Mouse (Mus musculus) limb, embryonic 11.5 days (tissue): Measurements from ENCODE around the gene Adipoq. TPM values are rescaled to one million over a fixed set of nuclear protein-coding genes. Genes with fewer than 3 reads are reported as not detected.

ENCODE experiments used
- ATAC-seq: fragments of 200-750 bp; cut with Nextera tagmentation; 2 replicates; pipeline ENCODE4 v1.8.0; 2017; ENCODE audit warnings: low read depth; ENCODE audit not compliant: insufficient number of reproducible peaks, low FRiP score, low TSS enrichment
- DNase-seq: peaks from one replicate; pipeline ENCODE4 v3.0.0-alpha.2; 2015; ENCODE audit warnings: low spot score
- H3K27ac ChIP-seq: fragments of 300-500 bp; sonication (generic); replicated peaks from 2 replicates; pipeline ENCODE4 v1.5.1; 2014; ENCODE audit warnings: low read depth, mild to moderate bottlenecking, low read length
- H3K27me3 ChIP-seq: fragments of 300-500 bp; sonication (generic); 2 replicates; pipeline ENCODE4 v1.6.1; 2014; ENCODE audit warnings: mild to moderate bottlenecking, low read length, mixed read lengths; ENCODE audit not compliant: control insufficient read depth, insufficient read depth
- H3K36me3 ChIP-seq: fragments of 300-500 bp; sonication (generic); 2 replicates; pipeline ENCODE4 v1.6.1; 2014; ENCODE audit warnings: mild to moderate bottlenecking, low read length, moderate library complexity, mixed read lengths; ENCODE audit not compliant: control insufficient read depth, insufficient read depth
- H3K4me1 ChIP-seq: fragments of 300-500 bp; sonication (generic); 2 replicates; pipeline ENCODE4 v1.6.1; 2014; ENCODE audit warnings: low read length, mixed read lengths; ENCODE audit not compliant: control insufficient read depth, insufficient read depth
- H3K4me2 ChIP-seq: fragments of 300-500 bp; sonication (generic); 2 replicates; pipeline ENCODE4 v1.6.1; 2014; ENCODE audit warnings: low read depth, mild to moderate bottlenecking, moderate library complexity; ENCODE audit not compliant: severe bottlenecking
- H3K4me3 ChIP-seq: fragments of 300-500 bp; sonication (generic); 2 replicates; pipeline ENCODE4 v1.5.1; 2014; ENCODE audit warnings: low read depth, low read length
- H3K9ac ChIP-seq: fragments of 300-500 bp; sonication (generic); 2 replicates; pipeline ENCODE4 v1.6.1; 2014; ENCODE audit warnings: mild to moderate bottlenecking, low read length
- H3K9me3 ChIP-seq: fragments of 300-500 bp; sonication (generic); 2 replicates; pipeline ENCODE4 v1.6.1; 2016; ENCODE audit warnings: low read length; ENCODE audit not compliant: control insufficient read depth
- WGBS: fragments of 180-500 bp; shearing (Covaris S2); extraction: QIAGEN DNeasy Blood & Tissue Kit; methylation state at CpG from one replicate; pipeline ENCODE4 v1.1.7; 2014; 5-methylcytosine and 5-hydroxymethylcytosine counted together
- polyA plus RNA-seq: library from polyadenylated mRNA; unstranded; fragments of >200 nt; fragmentation: Nextera tagmentation; extraction: Ambion mirVana; gene quantifications from 2 replicates; pipeline ENCODE4 v1.2.1, GENCODE M21; 2014

The Adipoq gene
- polyA plus RNA-seq, 1 experiment from 2014 or later: not detected

GRCm38 (mm10) chr16:23124398-23124797, 21.9 kb upstream of the Adipoq start:
- H3K9ac ChIP-seq: no peak overlapping the region
- H3K27ac ChIP-seq: no peak overlapping the region
- 93% methylated on average over 4 of the region's 4 CpGs for WGBS
- no peak overlapping the region for H3K4me2 ChIP-seq
- no peak overlapping the region for H3K4me3 ChIP-seq
- no peaks in the 10 kb centered on the region for H3K27me3 ChIP-seq
- ATAC-seq: no peak
- H3K36me3 ChIP-seq: peaks cover 5% of the 10 kb centered on the region
- 0 out of 2 replicates have a peak, but pooled peaks cover 3% of the 10 kb centered on the region for H3K4me1 ChIP-seq
- no peak for DNase-seq
- no peaks in the 10 kb centered on the region for H3K9me3 ChIP-seq

- H3K27ac ChIP-seq: peak overlapping the region; percentile 88
- no peaks in the 10 kb centered on the region for H3K9me3 ChIP-seq
- H3K27me3 ChIP-seq: no peaks in the 10 kb centered on the region
- ATAC-seq: no peak; the same call in 1 of the 2 replicates
- WGBS: 0% methylated on average over 4 of the region's 4 CpGs
- H3K4me2 ChIP-seq: peak overlapping the region; percentile 58
- DNase-seq: no peak
- peaks cover 5% of the 10 kb centered on the region for H3K36me3 ChIP-seq
- 0 out of 2 replicates have a peak, but pooled peaks cover 3% of the 10 kb centered on the region for H3K4me1 ChIP-seq
- peak overlapping the region; percentile 88 for H3K9ac ChIP-seq
- H3K4me3 ChIP-seq: peak overlapping the region; percentile 66
These were observed 19.0 kb upstream of the Adipoq start for GRCm38 (mm10) chr16:23127311-23127672.

GRCm38 (mm10) chr16:23127673-23128375, 18.5 kb upstream of the Adipoq start, which contains the start of gene Rfc4:
Gene Rfc4, minus strand, starts transcription at chr16:23127737.
- H3K36me3 ChIP-seq: peaks cover 5% of the 10 kb centered on the region
- WGBS: under 1% methylated on average over 51 of the region's 51 CpGs
- H3K4me2 ChIP-seq: peak within 1 kb of the TSS; percentile 58
- H3K4me3 ChIP-seq: peak within 1 kb of the TSS; percentile 66
- peak within 1 kb of the TSS; percentile 88 for H3K27ac ChIP-seq
- ATAC-seq (peak; percentile 90), DNase-seq (peak; percentile 94)
- H3K27me3 ChIP-seq: no peaks in the 10 kb centered on the region
- H3K9me3 ChIP-seq: no peaks in the 10 kb centered on the region
- peak within 1 kb of the TSS; percentile 88 for H3K9ac ChIP-seq
- 0 out of 2 replicates have a peak, but pooled peaks cover 3% of the 10 kb centered on the region for H3K4me1 ChIP-seq

GRCm38 (mm10) chr16:23130303-23130702, 16.0 kb upstream of the Adipoq start:
- no peak overlapping the region for H3K4me3 ChIP-seq
- H3K36me3 ChIP-seq: no peaks in the 10 kb centered on the region
- WGBS: 94% methylated on average over 3 of the region's 3 CpGs
- H3K4me2 ChIP-seq: no peak overlapping the region
- no peak overlapping the region for H3K27ac ChIP-seq
- H3K9me3 ChIP-seq: no peaks in the 10 kb centered on the region
- DNase-seq (no peak), ATAC-seq (no peak)
- H3K4me1 ChIP-seq: 0 out of 2 replicates have a peak, but pooled peaks cover 3% of the 10 kb centered on the region
- no peaks in the 10 kb centered on the region for H3K27me3 ChIP-seq
- no peak overlapping the region for H3K9ac ChIP-seq

- ATAC-seq (no peak), DNase-seq (no peak)
- Histone ChIP-seq H3K36me3 (no peaks in the 10 kb centered on the region), H3K9me3 (no peaks in the 10 kb centered on the region), H3K27me3 (no peaks in the 10 kb centered on the region), H3K9ac (no peak overlapping the region), H3K4me3 (no peak overlapping the region), H3K27ac (no peak overlapping the region), H3K4me1 (0 out of 2 replicates have a peak, but pooled peaks cover 3% of the 10 kb centered on the region), H3K4me2 (no peak overlapping the region)
- WGBS: 94% methylated on average over 1 of the region's 1 CpGs
These were observed 14.0 kb upstream of the Adipoq start for GRCm38 (mm10) chr16:23132336-23132735.

- Histone ChIP-seq H3K4me3 (no peak overlapping the region), H3K27me3 (no peaks in the 10 kb centered on the region), H3K27ac (no peak overlapping the region), H3K4me2 (no peak overlapping the region), H3K9ac (no peak overlapping the region), H3K4me1 (no peaks in the 10 kb centered on the region), H3K9me3 (no peaks in the 10 kb centered on the region), H3K36me3 (no peaks in the 10 kb centered on the region)
- 22% methylated on average over 11 of the region's 11 CpGs for WGBS
- ATAC-seq (no peak), DNase-seq (no peak)
These were observed 10.8 kb upstream of the Adipoq start for GRCm38 (mm10) chr16:23135421-23136149.

GRCm38 (mm10) chr16:23136406-23136970, 9.8 kb upstream of the Adipoq start:
- ATAC-seq (no peak), DNase-seq (no peak)
- Histone ChIP-seq H3K4me1 (no peaks in the 10 kb centered on the region), H3K27me3 (no peaks in the 10 kb centered on the region), H3K36me3 (no peaks in the 10 kb centered on the region), H3K4me2 (no peak overlapping the region), H3K27ac (no peak overlapping the region), H3K4me3 (no peak overlapping the region), H3K9ac (no peak overlapping the region), H3K9me3 (no peaks in the 10 kb centered on the region)
- 66% methylated on average over 4 of the region's 4 CpGs for WGBS

- Histone ChIP-seq H3K9ac (no peak overlapping the region), H3K4me2 (no peak overlapping the region), H3K4me3 (no peak overlapping the region), H3K27me3 (no peaks in the 10 kb centered on the region), H3K9me3 (no peaks in the 10 kb centered on the region), H3K4me1 (no peaks in the 10 kb centered on the region), H3K36me3 (no peaks in the 10 kb centered on the region), H3K27ac (no peak overlapping the region)
- DNase-seq: no peak
- no peak for ATAC-seq
- 92% methylated on average over 3 of the region's 3 CpGs for WGBS
These were observed 5.4 kb upstream of the Adipoq start for GRCm38 (mm10) chr16:23140911-23141310.
